Mouse (Mus musculus) spleen, adult 12 weeks (tissue): Measurements from ENCODE around the gene Fbxo45.

Experiments used
- DNase-seq: peaks from one replicate; pipeline ENCODE4 v3.0.0; 2022; ENCODE audit warnings: low spot score

The Fbxo45 gene

DNA sequence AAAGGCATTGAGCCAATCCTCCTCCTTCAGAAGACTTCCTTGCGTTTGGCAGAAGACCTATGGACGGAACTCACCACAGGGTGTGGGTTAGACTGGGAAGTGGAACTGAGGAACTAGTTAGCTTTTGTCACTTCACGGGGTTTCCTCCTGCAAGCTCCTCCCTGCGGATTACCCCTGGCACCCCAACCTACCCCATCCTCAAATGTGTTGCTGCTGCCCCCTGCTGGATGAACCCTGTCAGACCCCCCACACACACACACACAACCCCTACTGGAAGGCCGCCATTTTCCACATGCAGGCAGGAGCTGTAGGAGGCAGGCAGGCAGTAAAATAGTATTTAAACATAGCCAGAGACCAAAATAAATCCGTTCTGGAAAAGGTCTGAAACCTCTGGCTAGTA is 44.3 kb downstream of the Fbxo45 start:
- peak; percentile 82 for DNase-seq

DNA sequence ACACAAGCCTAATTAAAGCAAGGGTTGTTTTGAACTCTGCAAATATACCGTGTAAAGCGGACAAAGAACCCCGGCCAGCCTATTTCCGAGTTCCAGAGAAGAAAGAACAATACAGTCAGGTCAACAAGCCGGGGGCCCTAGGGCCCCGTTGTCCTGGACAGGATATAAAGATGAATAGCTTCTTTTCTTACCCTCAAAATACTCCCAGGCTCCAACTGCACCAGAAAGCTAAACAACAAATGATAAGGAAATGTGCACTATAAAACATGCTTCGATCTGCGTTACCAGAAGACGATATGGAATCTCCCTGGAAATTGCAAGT is 46.0 kb downstream of the Fbxo45 start:
- DNase-seq = no peak

DNA sequence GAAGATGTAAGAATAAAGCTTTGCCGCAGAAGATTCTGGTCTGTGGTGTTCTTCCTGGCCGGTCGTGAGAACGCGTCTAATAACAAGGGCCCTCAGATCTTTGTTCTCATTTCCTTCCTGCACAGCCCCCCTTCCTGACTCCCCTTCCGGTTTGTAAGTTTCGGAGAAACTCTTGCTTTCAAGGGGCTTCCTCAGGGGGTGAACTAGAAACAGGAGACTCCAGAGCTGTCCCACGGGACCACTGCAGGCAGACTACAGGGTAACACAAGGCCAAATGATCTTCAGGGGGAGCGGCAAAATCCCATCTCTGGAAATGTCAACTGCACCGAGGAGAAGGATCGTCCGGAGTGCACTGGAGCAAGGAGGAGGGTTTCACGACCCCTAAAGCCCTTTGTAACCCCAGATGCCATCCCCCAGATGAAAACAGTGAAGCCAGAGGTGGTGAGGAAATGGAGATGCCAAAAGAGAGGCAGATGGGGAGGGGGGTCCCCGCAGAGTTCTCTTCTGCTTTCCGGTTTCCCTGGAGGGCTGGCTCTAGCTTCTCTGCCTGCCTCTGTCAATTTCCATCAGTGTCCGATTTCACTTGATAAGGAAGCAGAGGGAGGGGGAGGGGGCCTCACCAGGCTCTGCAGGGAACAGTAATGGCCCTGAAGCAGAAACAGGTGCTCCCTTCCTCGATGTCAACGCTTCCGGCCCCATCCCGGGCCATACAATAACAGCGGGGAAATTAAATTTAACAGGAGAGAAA is 46.5 kb downstream of the Fbxo45 start:
- peak; percentile 52 for DNase-seq

DNA sequence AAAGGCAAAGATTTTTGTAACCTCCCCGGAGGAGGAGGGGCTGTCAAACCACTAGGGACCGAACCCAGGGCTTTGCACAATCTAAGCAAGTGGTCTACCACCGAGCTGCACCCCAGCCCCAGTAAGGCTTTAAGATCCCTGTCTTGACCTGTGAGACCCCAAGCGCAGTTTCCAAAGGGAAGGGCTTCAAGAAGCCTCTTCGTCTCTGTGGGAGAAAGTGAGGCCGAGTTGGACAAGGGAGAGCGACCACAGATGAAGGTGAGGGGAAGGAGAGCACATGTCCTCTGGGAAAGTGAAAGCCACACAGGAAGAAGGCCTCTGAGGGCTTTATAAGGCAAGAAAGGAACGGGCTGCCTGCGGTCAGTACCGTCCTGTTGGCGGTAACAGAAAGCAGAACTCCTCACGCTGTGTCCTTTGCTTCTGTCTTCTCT is 56.9 kb downstream of the Fbxo45 start:
- no peak for DNase-seq

DNA sequence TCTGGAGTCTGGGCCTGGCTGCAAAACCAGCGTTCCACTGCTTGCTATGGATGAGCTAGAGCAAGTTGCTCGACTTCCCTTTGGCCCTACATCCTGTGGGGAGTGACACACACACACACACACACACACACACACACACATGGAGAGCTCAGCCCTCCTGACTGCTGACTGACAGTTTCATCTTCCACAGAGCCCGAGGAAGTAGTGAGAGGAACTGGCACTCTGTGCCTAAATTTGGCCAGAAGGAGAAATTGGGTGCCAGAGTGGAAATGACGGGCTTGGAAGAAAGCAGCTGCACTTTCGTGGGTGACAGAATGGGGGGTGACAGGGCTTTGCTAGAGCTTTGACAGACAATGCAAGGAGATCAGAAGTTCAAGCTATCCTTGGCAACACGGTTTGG is 57.8 kb downstream of the Fbxo45 start:
- no peak for DNase-seq

DNA sequence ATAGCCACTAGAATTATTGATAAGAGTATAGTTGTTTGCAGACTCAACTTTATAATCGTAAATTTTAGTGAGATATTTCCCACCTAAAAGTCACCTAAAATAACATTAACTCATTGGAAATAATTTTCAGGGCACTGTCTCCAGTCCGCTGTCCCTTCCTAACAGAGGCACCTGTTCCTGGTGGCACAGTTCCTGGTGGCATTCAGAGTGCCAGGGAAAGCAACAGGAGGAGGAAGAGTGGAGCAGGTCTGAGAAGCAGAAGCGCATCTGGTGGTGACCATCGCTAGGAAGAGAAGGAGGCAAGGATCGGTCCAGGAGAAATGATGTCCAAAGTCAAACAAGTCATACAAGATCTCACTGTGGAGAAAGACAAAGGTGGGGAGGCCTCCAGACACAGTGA is 60.9 kb downstream of the Fbxo45 start:
- no peak for DNase-seq
